Mouse (Mus musculus) mouse trophoblast stem cell (cell line): ENCODE results near the gene Mettl7a2.
"Not testable (repeated sequence)": the region's sequence is repeated elsewhere in the genome, so short reads cannot be mapped to it uniquely, and the experiment has no call there.

Experiments used
- in situ Hi-C, 2 experiments: fragments of 300-500 bp; cut with MseI, MboI; formaldehyde crosslinking; loops; 2 replicates in 1 of 2; 3 replicates in 1 of 2; pipeline ENCODE4 v1.15.1; 2025

Gene Mettl7a2

GRCm38 (mm10) chr15:100337847-100338246 lies 15.2 kb upstream of the Mettl7a2 start:
- in situ Hi-C loops = not testable (repeated sequence)

- in situ Hi-C loops = not testable (repeated sequence)
Observed at GRCm38 (mm10) chr15:100341314-100341980, 11.6 kb upstream of the Mettl7a2 start.

- in situ Hi-C loops = no loop called here
Observed at GRCm38 (mm10) chr15:100345484-100345883, 7.5 kb upstream of the Mettl7a2 start.

- in situ Hi-C loops = no loop called here
Observed at GRCm38 (mm10) chr15:100346761-100347160, 6.2 kb upstream of the Mettl7a2 start.

- in situ Hi-C loops = no loop called here
Observed at GRCm38 (mm10) chr15:100349496-100349895, 3.5 kb upstream of the Mettl7a2 start.

GRCm38 (mm10) chr15:100351501-100352060 lies 1.4 kb upstream of the Mettl7a2 start:
- in situ Hi-C loops = no loop called here

- in situ Hi-C loops = not testable (repeated sequence)
Observed at GRCm38 (mm10) chr15:100353399-100353798, 399 bp downstream of the Mettl7a2 start.

GRCm38 (mm10) chr15:100355876-100356275 lies 2.9 kb downstream of the Mettl7a2 start:
- in situ Hi-C loops = no loop called here

GRCm38 (mm10) chr15:100364242-100364641 lies 11.2 kb downstream of the Mettl7a2 start, which contains the start of gene Higd1c:
Gene Higd1c (plus strand): TSS chr15:100364542.
- in situ Hi-C loops = no loop called here

GRCm38 (mm10) chr15:100365967-100366366 lies 13.0 kb downstream of the Mettl7a2 start:
- in situ Hi-C loops = not testable (repeated sequence)

GRCm38 (mm10) chr15:100367119-100367518 lies 14.1 kb downstream of the Mettl7a2 start:
- in situ Hi-C loops = no loop called here

- in situ Hi-C loops = no loop called here
Observed at GRCm38 (mm10) chr15:100375066-100375465, 22.1 kb downstream of the Mettl7a2 start.

GRCm38 (mm10) chr15:100377847-100378505 lies 25.0 kb downstream of the Mettl7a2 start:
- in situ Hi-C loops = not testable (repeated sequence)

GRCm38 (mm10) chr15:100379658-100380057 lies 26.7 kb downstream of the Mettl7a2 start:
- in situ Hi-C loops = no loop called here

- in situ Hi-C loops = no loop called here
Observed at GRCm38 (mm10) chr15:100380104-100380503, 27.1 kb downstream of the Mettl7a2 start.

GRCm38 (mm10) chr15:100385705-100386104 lies 32.7 kb downstream of the Mettl7a2 start:
- in situ Hi-C loops = no loop called here

- in situ Hi-C loops = no loop called here
Observed at GRCm38 (mm10) chr15:100387544-100388223, 34.7 kb downstream of the Mettl7a2 start.

GRCm38 (mm10) chr15:100388224-100388835 lies 35.3 kb downstream of the Mettl7a2 start:
- in situ Hi-C loops = no loop called here

GRCm38 (mm10) chr15:100388886-100389285 lies 35.9 kb downstream of the Mettl7a2 start:
- in situ Hi-C loops = no loop called here

- in situ Hi-C loops = no loop called here
Observed at GRCm38 (mm10) chr15:100391066-100391465, 38.1 kb downstream of the Mettl7a2 start.

GRCm38 (mm10) chr15:100391599-100391998 lies 38.6 kb downstream of the Mettl7a2 start:
- in situ Hi-C loops = no loop called here

- in situ Hi-C loops = no loop called here
Observed at GRCm38 (mm10) chr15:100393016-100393415, 40.0 kb downstream of the Mettl7a2 start.
